Mouse (Mus musculus) olfactory bulb, adult 2 months (tissue): Measurements from ENCODE around the gene Cflar.

Source experiments
- CTCF ChIP-seq: fragments of 200-500 bp; IDR thresholded peaks from 2 replicates; pipeline ENCODE4 v1.5.1; 2012; ENCODE audit warnings: low read depth, mild to moderate bottlenecking, low read length, moderate library complexity; ENCODE audit not compliant: insufficient read depth
- POLR2A ChIP-seq: fragments of 200-500 bp; IDR thresholded peaks from 2 replicates; pipeline ENCODE4 v1.6.1; 2012; ENCODE audit warnings: mild to moderate bottlenecking, low read depth, low read length, moderate library complexity; ENCODE audit not compliant: insufficient read depth

- TF ChIP-seq POLR2A (no peak), CTCF (no peak)
These were observed 23.0 kb downstream of the Cflar start for GRCm38 (mm10) chr1:58734043-58734920.
